Mouse (Mus musculus) MEL (cell line): ENCODE measurements around the gene Gmfb. TPM values are rescaled to one million over a fixed set of nuclear protein-coding genes. Genes with fewer than 3 reads are reported as not detected.

Experiments used
- DNase-seq: peaks from one replicate; pipeline ENCODE4 v3.0.0; 2011; ENCODE audit warnings: low read depth, low spot score
- H3K27ac ChIP-seq: 2 replicates; pipeline ENCODE4 v1.5.1; 2012; ENCODE audit warnings: low read depth, mild to moderate bottlenecking, control low read depth, low read length, moderate library complexity; ENCODE audit not compliant: control insufficient read depth
- H3K27me3 ChIP-seq, 2 experiments: fragments of 150-350 bp in 1 of 2; sonication (generic) in 1 of 2; 2 replicates each; pipeline ENCODE4 v1.6.1; 2012; ENCODE audit warnings: low read length in 2 of 2, mild to moderate bottlenecking in 2 of 2, improper control_type of control experiment in 1 of 2, moderate library complexity in 1 of 2; ENCODE audit not compliant: insufficient read depth in 2 of 2, control insufficient read depth in 1 of 2
- H3K36me3 ChIP-seq, 2 experiments: 2 replicates each; pipeline ENCODE4 v1.6.1; 2012 to 2014; ENCODE audit warnings: low read length in 2 of 2, improper control_type of control experiment in 1 of 2, inconsistent platforms in 1 of 2, mild to moderate bottlenecking in 1 of 2; ENCODE audit not compliant: insufficient read depth in 2 of 2, control insufficient read depth in 1 of 2
- H3K4me1 ChIP-seq, 2 experiments: fragments of 150-350 bp in 1 of 2; sonication (generic) in 1 of 2; 2 replicates each; pipeline ENCODE4 v1.6.1; 2012; ENCODE audit warnings: low read length in 2 of 2, improper control_type of control experiment in 1 of 2, mild to moderate bottlenecking in 1 of 2; ENCODE audit not compliant: insufficient read depth in 2 of 2, control insufficient read depth in 1 of 2
- H3K4me3 ChIP-seq, 2 experiments: fragments of 150-350 bp in 1 of 2; sonication (generic) in 1 of 2; 2 replicates each; pipeline ENCODE4 v1.5.1; 2012; ENCODE audit warnings: low read depth in 2 of 2, low read length in 2 of 2, mild to moderate bottlenecking in 2 of 2, moderate library complexity in 2 of 2, control low read depth in 1 of 2, improper control_type of control experiment in 1 of 2; ENCODE audit not compliant: control insufficient read depth in 1 of 2, insufficient read depth in 1 of 2
- H3K79me2 ChIP-seq: 2 replicates; pipeline ENCODE4 v1.6.1; 2012; ENCODE audit warnings: mild to moderate bottlenecking, low read length, moderate library complexity; ENCODE audit not compliant: control insufficient read depth, poor library complexity, insufficient read depth
- H3K9ac ChIP-seq: 2 replicates; pipeline ENCODE4 v1.6.1; 2012; ENCODE audit warnings: low read depth, mild to moderate bottlenecking, control low read depth, low read length, moderate library complexity; ENCODE audit not compliant: control insufficient read depth, poor library complexity, severe bottlenecking
- H3K9me3 ChIP-seq: fragments of 150-350 bp; sonication (generic); replicated peaks from 2 replicates; pipeline ENCODE4 v1.6.1; 2012; ENCODE audit warnings: mild to moderate bottlenecking, low read length, improper control_type of control experiment, moderate library complexity; ENCODE audit not compliant: insufficient read depth
- E2F4 ChIP-seq: IDR thresholded peaks from 2 replicates; pipeline ENCODE4 v1.6.1; 2011; ENCODE audit warnings: low read depth, low read length, improper control_type of control experiment, borderline replicate concordance
- EP300 ChIP-seq, 2 experiments: IDR thresholded peaks; 2 replicates each; pipeline ENCODE4 v1.6.1; 2011; ENCODE audit warnings: improper control_type of control experiment in 2 of 2, low read length in 2 of 2, low read depth in 1 of 2, mild to moderate bottlenecking in 1 of 2
- ETS1 ChIP-seq: IDR thresholded peaks from 2 replicates; pipeline ENCODE4 v1.6.1; 2012; ENCODE audit warnings: low read depth, mild to moderate bottlenecking, inconsistent platforms, low read length, improper control_type of control experiment, moderate library complexity
- JUND ChIP-seq: IDR thresholded peaks from 2 replicates; pipeline ENCODE4 v1.6.1; 2011; ENCODE audit warnings: low read depth, mild to moderate bottlenecking, improper control_type of control experiment, low read length
- KAT2A ChIP-seq: conservative IDR thresholded peaks from 2 replicates; pipeline ENCODE4 v1.6.1; 2012; ENCODE audit warnings: low read depth, low read length, improper control_type of control experiment, inconsistent platforms
- MAX ChIP-seq: IDR thresholded peaks from 2 replicates; pipeline ENCODE4 v1.6.1; 2011; ENCODE audit warnings: low read length, improper control_type of control experiment
- NRF1 ChIP-seq: IDR thresholded peaks from 2 replicates; pipeline ENCODE4 v1.6.1; 2014; ENCODE audit warnings: low read depth, mild to moderate bottlenecking, inconsistent platforms, low read length, improper control_type of control experiment, moderate library complexity; ENCODE audit not compliant: poor library complexity, insufficient read depth, severe bottlenecking
- POLR2AphosphoS5 ChIP-seq: IDR thresholded peaks from 2 replicates; pipeline ENCODE4 v1.6.1; 2012; ENCODE audit warnings: low read depth, borderline replicate concordance, mild to moderate bottlenecking, inconsistent platforms, low read length, moderate library complexity, mixed read lengths
- RAD21 ChIP-seq: IDR thresholded peaks from 2 replicates; pipeline ENCODE4 v1.6.1; 2011; ENCODE audit warnings: mild to moderate bottlenecking, low read depth, low read length, improper control_type of control experiment
- SIN3A ChIP-seq: IDR thresholded peaks from 2 replicates; pipeline ENCODE4 v1.6.1; 2012; ENCODE audit warnings: low read length, improper control_type of control experiment, inconsistent platforms
- TAL1 ChIP-seq: IDR thresholded peaks from 2 replicates; pipeline ENCODE4 v1.6.1; 2012; ENCODE audit warnings: mild to moderate bottlenecking, inconsistent platforms, low read length, moderate library complexity, mixed read lengths
- TCF12 ChIP-seq: IDR thresholded peaks from 2 replicates; pipeline ENCODE4 v1.6.1; 2014; ENCODE audit warnings: low read depth, mild to moderate bottlenecking, inconsistent platforms, low read length, improper control_type of control experiment, moderate library complexity
- USF1 ChIP-seq: IDR thresholded peaks from 2 replicates; pipeline ENCODE4 v1.6.1; 2014; ENCODE audit warnings: low read depth, mild to moderate bottlenecking, inconsistent platforms, low read length, improper control_type of control experiment, moderate library complexity
- ZC3H11A ChIP-seq: IDR thresholded peaks from 2 replicates; pipeline ENCODE4 v1.6.1; 2012; ENCODE audit warnings: low read depth, mild to moderate bottlenecking, inconsistent platforms, low read length, improper control_type of control experiment
- ZKSCAN1 ChIP-seq: IDR thresholded peaks from 2 replicates; pipeline ENCODE4 v1.6.1; 2012; ENCODE audit warnings: low read depth, mild to moderate bottlenecking, inconsistent platforms, low read length, improper control_type of control experiment, moderate library complexity
- polyA plus RNA-seq, 2 experiments: library from polyadenylated mRNA; stranded (reverse) in 1 of 2; unstranded in 1 of 2; fragments of >175 nt in 1 of 2; fragments of >200 nt in 1 of 2; gene quantifications; 2 replicates each; pipeline versions ENCODE4 v1.2.1 to v1.2.4; 2012; ENCODE audit warnings: low replicate concordance in 2 of 2, low read depth in 1 of 2; ENCODE audit not compliant: insufficient read length in 2 of 2, insufficient read depth in 1 of 2, missing spikeins in 1 of 2
- total RNA-seq: library from RNA; depleted of rRNA; stranded (reverse); fragments of 300-350 nt; gene quantifications from 2 replicates; pipeline ENCODE4 v1.2.3, GENCODE M21; 2012

Gmfb gene
- total and polyA plus RNA-seq, 3 experiments, result 55.6 to 59.6 TPM; not detected in 1

- Histone ChIP-seq H3K79me2 (peaks cover 53% of the 10 kb centered on the region), H3K4me3 (no peak overlapping the region), H3K9ac (no peak overlapping the region), H3K27ac (no peak overlapping the region), H3K4me1 (peaks cover 0 to 6% of the 10 kb centered on the region in 2 experiments; a peak in 2 of 4 replicates), H3K9me3 (no peaks in the 10 kb centered on the region), H3K27me3 (no peaks in the 10 kb centered on the region), H3K36me3 (peaks cover 2 to 28% of the 10 kb centered on the region in 2 experiments)
- DNase-seq, result no peak
- TF ChIP-seq E2F4, result no peak
- TF ChIP-seq RAD21, result no peak
- no peak for TF ChIP-seq ZKSCAN1
- no peak for TF ChIP-seq ZC3H11A
- no peak for TF ChIP-seq ETS1
- TF ChIP-seq POLR2AphosphoS5, result no peak
- TF ChIP-seq TAL1, result no peak
- no peak for TF ChIP-seq NRF1
- no peak for TF ChIP-seq KAT2A
- no peak for TF ChIP-seq USF1
- no peak for TF ChIP-seq JUND
These were observed 38.6 kb downstream of the Gmfb start for GRCm38 (mm10) chr14:46783327-46783926.

- Histone ChIP-seq H3K36me3 (peaks cover 2 to 33% of the 10 kb centered on the region in 2 experiments), H3K9ac (no peak overlapping the region), H3K4me3 (no peak overlapping the region), H3K27ac (no peak overlapping the region), H3K9me3 (no peaks in the 10 kb centered on the region), H3K27me3 (no peaks in the 10 kb centered on the region), H3K4me1 (peaks cover 0 to 6% of the 10 kb centered on the region in 2 experiments; a peak in 2 of 4 replicates), H3K79me2 (peaks cover 45% of the 10 kb centered on the region)
- no peak for DNase-seq
- TF ChIP-seq EP300 (IDR thresholded peaks at IDR 0.05; ENCODE audit: low read depth in 1 of 2, low read length in 2 of 2) (no peak), TCF12 (no peak), SIN3A (no peak), RAD21 (no peak), MAX (no peak)
These were observed 39.7 kb downstream of the Gmfb start for GRCm38 (mm10) chr14:46782187-46782828.
